Mouse (Mus musculus): ENCODE measurements around the gene Fgf22.

Gene Fgf22

GRCm38 (mm10) chr10:79754856-79755516, at the start of gene Fgf22:
TSS of gene Fgf22 (plus strand) at chr10:79755076.
- peak in 1 of 2 experiments; percentile 61 for DNase-seq (ENCODE audit: low spot score in 2 of 2)

- no peak for DNase-seq (ENCODE audit: low spot score in 2 of 2)
These were observed 48.9 kb upstream of the Fgf22 start for GRCm38 (mm10) chr10:79705951-79706350.

- DNase-seq (ENCODE audit: low spot score in 2 of 2): no peak
These were observed 48.3 kb upstream of the Fgf22 start for GRCm38 (mm10) chr10:79706406-79707094.

- DNase-seq (ENCODE audit: low spot score in 2 of 2): no peak
These were observed 47.7 kb upstream of the Fgf22 start for GRCm38 (mm10) chr10:79707162-79707561.

DNA sequence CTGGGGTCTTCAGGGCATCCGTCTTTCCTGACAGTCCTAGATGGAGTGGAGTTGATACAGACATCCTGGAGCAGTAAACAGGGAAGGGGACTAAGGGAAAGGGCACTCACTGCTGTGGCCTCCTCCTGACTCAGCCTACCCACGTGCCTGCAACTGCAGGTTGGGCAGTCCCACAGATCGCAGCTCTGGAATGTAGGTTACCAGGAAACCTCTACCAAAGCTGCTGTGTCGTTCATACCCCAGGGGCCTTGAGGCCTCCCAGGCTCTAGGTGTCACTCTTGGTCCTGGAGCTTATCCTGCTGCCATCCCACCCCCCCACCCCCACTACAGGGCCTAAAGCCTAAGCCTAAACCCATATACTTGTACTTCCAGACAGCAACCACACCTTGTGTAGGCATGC, 47.1 kb upstream of the Fgf22 start:
- DNase-seq (ENCODE audit: low spot score in 2 of 2): no peak

DNA sequence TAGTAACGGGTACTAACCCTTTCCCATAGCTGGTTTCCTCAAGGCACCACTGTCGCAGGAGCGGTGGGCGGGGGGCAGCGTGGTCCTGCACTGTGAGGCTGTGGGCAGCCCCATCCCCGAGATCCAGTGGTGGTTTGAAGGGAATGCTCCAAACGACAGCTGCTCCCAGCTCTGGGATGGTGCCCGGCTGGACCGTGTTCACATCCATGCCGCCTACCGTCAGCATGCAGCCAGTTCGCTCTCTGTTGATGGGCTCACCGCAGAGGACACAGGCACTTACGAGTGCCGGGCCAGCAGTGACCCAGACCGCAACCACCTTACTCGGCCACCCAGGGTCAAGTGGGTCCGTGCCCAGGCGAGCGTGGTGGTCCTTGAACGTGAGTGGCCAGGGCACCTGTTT, 46.2 kb upstream of the Fgf22 start:
- no peak for DNase-seq (ENCODE audit: low spot score in 2 of 2)

DNA sequence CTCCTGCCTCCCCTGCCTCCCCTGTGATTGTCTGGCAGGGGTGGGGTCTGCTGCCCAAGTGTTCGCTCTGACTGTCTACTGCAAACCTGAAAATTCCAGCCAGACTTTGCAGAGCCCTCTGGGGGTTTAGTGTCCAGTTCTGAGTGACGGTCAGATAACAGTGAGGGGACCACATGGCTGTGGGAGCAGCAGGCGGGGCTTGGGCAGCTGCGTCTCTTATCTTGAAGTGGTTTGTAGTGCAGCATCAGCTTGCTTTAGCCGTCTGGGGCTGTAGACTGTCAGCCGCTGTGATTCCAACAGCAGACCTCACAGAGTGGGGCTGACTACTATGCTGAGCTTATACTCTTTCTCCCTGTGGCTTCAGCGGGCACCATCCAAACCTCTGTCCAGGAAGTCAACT, 45.6 kb upstream of the Fgf22 start:
- no peak for DNase-seq (ENCODE audit: low spot score in 2 of 2)

- no peak for DNase-seq (ENCODE audit: low spot score in 2 of 2)
These were observed 42.8 kb upstream of the Fgf22 start for GRCm38 (mm10) chr10:79712029-79712428.

DNA sequence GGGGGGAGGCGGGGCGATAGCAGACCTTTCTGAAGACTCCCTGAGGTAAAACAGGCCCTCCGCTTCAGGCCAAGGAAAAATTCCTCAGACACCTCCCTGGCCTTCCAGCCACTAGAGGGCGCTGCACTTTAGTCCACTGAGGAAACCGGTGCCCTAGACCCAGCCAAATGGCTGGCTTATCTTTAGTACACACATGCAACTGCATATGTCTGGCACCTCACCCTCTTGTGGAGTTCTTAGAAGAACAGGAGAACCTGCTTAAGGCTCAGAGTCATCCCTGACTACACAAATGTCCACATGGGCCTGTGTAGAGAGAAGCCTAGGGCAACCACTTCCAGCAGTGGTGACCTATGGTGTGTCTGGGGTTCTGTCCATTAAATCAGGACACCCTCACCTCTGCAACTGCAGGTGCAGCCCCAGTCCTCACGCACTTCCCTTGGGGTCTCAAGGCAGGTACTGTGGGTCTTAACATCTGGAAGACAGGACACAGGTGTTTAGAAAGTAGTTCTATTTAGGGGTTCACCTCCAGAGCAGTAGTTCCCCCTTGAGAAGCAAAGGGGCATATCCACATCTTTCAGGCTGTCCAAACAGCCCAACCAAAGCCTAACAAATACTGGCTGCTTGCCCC, 42.3 kb upstream of the Fgf22 start:
- DNase-seq (ENCODE audit: low spot score in 2 of 2): peak; percentile 69 to 86

DNA sequence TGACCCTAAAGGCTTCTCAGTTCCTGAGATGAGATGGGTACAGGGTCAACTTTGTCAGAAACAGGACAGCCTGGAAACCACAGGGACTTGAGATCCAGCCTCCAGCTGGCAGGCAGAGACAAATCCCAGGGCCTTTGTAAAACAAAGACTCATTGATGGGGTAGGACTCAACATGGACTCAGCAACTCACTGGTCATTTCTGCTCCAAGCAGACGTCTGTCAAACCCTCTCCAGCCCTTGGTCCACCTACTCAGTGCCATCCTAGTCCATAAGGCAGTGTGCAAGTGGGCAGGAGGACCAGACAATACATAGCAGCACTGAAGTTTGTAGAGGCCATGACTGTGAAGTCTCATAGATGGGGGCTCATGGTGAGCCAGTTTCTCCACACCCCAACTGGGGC, 41.7 kb upstream of the Fgf22 start:
- DNase-seq (ENCODE audit: low spot score in 2 of 2): no peak

DNA sequence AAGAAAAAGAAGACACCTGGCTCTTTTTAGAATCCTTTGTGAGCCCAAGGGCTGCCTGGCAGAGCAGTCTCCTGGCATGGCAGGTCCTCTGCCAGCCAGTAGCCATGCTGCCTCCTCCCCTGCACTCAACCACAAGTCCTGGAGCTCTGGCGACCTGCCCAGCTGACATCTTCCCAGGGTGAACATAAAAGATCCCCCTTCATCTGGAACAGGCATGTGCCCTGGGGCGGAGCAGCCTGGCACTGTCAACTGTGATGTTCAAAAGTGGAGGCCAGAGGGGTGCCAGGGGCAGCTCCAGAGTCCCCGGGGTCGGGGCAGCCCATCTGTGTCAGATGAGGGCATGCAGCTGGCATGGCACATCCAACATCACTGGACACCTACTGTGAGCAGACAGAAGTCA, 39.9 kb upstream of the Fgf22 start:
- DNase-seq (ENCODE audit: low spot score in 2 of 2): no peak

DNA sequence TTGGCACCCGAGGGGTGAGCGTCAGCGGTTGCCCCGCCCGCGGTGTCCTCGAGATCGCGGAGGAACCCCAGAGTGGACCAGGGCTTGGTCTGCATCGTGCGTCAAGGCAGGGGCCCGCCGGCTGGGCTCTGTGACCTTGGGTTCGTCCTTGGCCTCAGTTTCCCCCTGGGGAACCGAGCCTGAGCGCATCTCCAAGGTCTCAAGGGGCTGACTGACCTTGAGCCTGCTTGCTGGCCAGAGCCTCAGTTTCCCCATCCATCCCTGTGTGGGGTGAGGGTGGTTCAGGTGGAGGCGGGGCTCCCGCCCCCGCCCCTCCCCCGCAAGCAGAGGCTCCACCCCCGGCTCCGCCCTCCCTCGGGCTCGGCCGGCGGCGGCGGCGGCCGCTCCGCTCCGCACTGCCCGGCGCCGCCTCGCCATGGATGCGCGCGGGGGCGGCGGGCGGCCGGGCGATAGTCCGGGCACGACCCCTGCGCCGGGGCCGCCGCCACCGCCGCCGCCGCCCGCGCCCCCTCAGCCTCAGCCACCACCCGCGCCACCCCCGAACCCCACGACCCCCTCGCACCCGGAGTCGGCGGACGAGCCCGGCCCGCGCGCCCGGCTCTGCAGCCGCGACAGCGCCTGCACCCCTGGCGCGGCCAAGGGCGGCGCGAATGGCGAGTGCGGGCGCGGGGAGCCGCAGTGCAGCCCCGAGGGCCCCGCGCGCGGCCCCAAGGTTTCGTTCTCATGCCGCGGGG, 38.5 kb upstream of the Fgf22 start, which contains the start of gene Hcn2:
TSS of gene Hcn2 (plus strand) at position 381 of the 734 bp plus-strand sequence.
- no peak for DNase-seq (ENCODE audit: low spot score in 2 of 2)

- DNase-seq (ENCODE audit: low spot score in 2 of 2): no peak
These were observed 37.9 kb upstream of the Fgf22 start for GRCm38 (mm10) chr10:79716988-79717355.

DNA sequence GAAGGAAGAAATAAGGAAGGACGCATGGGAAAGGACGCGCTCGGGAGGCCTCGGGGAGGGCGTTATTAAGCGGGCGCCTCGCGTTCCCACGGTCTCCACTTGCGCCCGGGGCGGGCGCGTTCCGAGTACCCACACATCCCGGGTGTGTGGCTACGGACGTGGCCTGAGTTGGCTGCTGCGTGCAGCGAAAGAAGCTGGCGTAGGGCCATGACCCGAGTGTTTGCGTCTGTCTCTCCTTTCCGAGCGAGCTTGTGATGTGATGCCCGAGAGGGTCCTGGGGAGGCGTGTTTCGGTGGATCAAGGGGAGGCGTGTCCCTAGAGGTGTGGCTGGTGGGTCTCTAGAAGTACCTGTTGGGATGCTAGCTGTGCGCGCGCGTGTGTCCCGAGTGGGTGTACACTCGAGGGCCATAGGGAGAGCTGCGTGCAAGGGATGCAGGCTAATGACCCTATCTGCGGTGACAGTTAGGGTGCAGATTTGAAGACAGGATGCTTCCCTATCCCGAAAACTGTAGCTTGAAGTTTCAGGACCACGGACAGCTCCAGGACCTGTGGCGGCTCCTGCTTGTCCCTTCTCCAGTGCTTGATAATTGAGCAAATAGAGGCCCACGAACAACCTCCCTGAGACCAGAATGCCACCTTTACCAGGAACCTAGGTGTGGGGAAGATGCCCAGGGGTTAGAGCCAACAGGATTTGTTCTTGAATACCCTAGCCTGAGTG, 37.1 kb upstream of the Fgf22 start:
- peak in 1 of 2 experiments; percentile 80 for DNase-seq (ENCODE audit: low spot score in 2 of 2)

- DNase-seq (ENCODE audit: low spot score in 2 of 2): no peak
These were observed 33.8 kb upstream of the Fgf22 start for GRCm38 (mm10) chr10:79721089-79721488.

- no peak for DNase-seq (ENCODE audit: low spot score in 2 of 2)
These were observed 31.8 kb upstream of the Fgf22 start for GRCm38 (mm10) chr10:79723047-79723446.

- DNase-seq (ENCODE audit: low spot score in 2 of 2): no peak
These were observed 31.2 kb upstream of the Fgf22 start for GRCm38 (mm10) chr10:79723692-79724091.

DNA sequence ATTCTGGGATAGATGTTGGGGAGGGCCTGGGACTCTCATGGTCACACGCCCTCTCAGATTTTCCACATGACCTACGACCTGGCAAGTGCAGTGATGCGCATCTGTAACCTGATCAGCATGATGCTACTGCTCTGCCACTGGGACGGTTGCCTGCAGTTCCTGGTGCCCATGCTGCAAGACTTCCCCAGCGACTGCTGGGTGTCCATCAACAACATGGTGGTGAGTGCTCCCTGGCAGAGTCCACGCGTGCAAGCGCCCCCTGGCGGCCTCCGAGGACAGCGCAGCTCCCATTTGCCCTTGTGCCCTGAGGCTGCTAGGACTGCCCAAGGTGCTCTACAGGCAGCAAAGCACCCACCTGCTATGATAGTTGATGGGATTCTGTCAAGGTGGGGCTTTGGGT, 28.8 kb upstream of the Fgf22 start:
- no peak for DNase-seq (ENCODE audit: low spot score in 2 of 2)

DNA sequence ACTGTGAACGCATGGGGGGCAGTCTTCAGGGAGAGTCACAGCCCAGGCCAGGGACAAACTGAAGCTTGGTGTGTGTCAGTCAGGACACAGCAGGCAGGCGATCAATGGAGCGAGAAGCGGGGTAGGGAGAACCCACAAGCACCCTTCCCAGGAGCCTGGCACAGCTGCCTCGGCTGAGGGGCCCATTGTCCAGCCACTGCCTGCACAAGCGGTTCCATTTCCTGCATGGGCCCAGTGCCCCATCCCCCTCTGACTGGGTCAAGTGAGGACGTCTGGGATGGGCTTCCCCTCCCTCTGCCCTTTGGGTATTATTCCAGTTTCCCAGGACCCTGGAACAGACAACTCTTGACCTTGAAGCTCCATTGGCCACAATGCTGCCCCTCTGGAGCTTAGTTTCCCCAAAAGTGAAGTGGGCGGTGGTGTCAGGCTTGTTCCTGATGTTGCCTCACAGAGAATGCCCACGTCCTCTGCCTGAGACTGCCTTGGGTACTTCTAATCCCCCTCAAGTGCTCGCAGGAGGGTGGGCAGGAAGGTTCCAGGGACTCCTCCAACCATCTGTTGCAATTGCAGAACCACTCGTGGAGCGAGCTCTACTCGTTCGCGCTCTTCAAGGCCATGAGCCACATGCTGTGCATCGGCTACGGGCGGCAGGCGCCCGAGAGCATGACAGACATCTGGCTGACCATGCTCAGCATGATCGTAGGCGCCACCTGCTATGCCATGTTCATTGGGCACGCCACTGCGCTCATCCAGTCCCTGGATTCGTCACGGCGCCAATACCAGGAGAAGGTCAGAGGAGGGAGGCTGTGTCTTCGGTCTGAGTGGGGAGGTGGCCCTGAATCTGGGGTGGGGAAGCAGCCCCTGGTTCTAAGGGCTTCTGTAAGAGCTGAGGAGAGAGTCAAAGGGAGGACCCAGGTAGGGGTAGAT, 26.3 kb upstream of the Fgf22 start:
- no peak for DNase-seq (ENCODE audit: low spot score in 2 of 2)

- no peak for DNase-seq (ENCODE audit: low spot score in 2 of 2)
These were observed 25.4 kb upstream of the Fgf22 start for GRCm38 (mm10) chr10:79729357-79729965.
